Mouse (Mus musculus): Measurements from ENCODE around the gene Atxn7l2.
"Not testable (repeated sequence)": the region's sequence is repeated elsewhere in the genome, so short reads cannot be mapped to it uniquely, and the experiment has no call there.

Atxn7l2 gene

DNA sequence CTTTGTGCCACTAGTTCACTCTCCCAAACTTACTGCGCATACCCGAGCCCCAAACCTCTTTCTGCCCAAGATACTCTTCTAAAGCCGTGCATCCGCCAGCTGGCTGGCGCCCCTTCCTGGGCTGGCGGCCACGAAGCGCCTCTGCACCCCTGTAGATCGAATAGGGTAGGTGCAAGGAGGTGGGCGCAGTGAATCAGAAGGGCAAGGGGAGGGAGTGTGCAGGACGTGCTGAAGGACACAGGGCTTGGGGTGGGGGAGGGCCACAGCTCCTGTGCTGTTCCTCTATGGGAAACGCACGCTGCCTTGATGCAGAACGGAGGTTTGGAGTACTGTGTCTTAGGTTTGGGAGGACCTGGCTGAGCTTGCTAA is at the start of gene Atxn7l2:
Gene Atxn7l2 (minus strand): TSS at position 164 of the 369 bp plus-strand sequence.
- no peak for DNase-seq (ENCODE audit: low spot score)

DNA sequence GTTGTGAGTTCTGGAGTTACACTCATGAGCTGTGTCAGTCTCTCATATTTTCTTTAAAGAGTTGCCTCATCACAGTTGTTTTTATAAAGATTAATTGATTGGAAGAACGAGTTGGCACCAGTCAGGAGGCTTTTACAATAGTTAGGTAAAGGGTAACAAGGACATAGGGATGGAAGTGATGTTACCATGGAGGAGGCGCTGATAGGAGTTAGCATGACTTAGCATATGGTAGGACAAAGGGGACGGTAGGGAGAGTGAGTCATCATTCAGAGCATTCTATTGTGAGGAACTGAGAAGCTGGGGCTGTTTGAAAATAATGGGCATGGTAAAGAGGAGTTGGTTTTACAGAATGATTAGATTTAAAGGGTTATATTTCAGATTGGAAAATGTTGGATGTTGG is 48.6 kb upstream of the Atxn7l2 start:
- DNase-seq (ENCODE audit: low spot score): peak; percentile 41

DNA sequence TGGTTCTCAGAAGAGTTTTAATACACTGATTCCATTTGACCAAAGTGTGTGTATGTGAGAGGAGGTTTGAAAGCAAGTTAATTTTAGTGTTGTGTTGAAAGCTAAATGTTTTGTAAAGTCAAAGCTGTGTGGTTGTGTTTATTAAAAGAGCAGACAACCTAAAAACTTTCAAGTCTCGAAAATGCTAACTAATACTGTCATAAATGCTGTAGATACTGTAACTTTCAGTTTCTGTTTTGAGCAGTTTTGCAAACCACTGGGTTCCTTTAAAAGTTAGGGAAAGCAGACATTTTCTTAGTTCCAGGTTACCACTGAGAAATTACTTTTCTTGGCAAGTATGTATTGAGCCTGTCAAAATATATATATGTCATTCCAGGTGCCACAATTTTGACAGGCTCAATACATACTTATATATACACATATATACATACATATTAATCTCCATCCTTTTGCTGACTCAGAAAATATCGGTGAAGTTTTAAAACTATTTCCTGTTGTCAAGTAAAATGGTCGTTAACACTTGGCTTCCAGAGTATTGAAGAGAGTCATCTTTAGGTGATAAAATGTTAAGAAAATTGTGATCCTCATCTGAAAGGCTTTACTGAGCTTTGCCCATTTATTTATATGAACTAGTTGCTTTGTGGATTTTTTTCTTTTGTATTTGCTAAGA is 47.2 kb upstream of the Atxn7l2 start:
- peak; percentile 34 for DNase-seq (ENCODE audit: low spot score)

DNA sequence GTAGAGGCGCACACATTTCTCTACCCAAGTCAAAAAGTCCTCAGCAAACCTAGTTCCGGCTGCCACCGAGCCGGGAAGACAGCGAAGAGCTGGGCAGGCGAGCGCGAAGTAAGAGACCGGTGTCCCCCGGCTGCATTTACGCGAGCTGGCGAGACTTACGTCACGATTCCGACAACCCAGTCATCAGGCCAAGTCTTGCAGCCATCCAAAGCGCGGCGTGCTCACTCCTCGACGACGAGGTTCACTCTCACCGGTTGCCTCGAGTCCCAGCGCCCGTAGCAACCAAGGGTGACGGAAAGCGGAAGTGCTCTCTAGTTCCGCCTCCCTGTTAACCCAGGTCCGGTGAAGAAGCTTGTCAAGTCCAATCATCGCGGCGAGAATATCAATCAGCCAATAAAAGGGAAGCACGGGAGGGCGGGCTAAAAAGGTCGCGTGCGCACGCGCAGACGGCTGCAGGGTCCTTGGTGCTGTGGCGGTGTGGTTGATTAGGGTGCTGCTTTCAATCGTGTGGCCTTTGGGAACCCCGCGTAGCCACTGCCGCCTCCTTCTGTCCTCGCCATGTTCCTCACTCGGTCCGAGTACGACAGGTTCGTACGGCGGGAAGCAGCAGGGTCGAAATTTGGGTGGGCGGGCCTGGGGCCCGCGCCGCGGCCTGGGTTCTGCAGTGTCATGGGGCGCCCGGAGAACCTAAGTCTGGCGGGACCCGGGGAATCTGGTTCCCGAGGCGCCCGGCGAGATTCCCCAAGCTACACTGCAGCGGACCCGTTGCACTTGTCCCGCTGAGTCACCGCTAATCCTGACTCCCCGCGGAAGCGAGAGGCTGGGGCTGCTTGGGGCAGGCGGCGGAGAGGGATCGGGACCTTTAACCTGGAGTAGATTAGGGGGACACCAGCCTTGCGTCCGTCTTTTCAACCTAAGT is 46.2 kb upstream of the Atxn7l2 start, which contains the start of gene Psma5:
Gene Psma5 (plus strand): TSS at position 208 of the 919 bp plus-strand sequence.
- DNase-seq (ENCODE audit: low spot score): peak; percentile 99

GRCm38 (mm10) chr3:108246857-108247256 is 36.1 kb upstream of the Atxn7l2 start:
- no peak for DNase-seq (ENCODE audit: low spot score)

DNA sequence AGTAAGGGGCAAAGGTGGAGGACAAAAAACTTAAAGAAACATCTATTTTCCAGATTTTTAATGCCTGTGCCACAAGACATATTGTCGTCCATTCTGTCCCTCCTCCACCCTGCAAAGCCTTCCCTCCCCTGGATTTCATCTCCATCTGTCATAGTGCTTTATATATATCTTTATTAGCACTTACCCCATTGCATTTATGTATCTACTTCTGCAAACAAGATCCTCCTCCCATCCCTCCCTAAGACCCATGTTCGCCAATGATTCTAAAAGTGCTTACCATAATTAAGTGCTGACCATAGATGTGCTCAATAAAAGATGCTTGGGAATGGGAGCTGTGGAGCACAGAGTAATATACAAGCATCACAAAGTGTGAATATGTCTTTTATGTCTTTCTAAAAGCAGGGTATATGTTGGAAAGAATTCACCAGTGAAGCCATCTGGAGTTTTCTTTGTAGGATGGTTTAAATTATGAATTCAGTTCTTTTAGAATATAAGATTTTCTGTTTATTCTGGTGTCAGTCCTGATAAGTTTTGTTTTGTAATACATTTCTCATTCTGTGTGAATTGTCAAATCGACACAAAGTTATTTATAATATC is 30.6 kb upstream of the Atxn7l2 start:
- DNase-seq (ENCODE audit: low spot score): no peak

- DNase-seq (ENCODE audit: low spot score): not testable (repeated sequence)
Observed at GRCm38 (mm10) chr3:108237474-108238102, 26.9 kb upstream of the Atxn7l2 start.

- no peak for DNase-seq (ENCODE audit: low spot score)
Observed at GRCm38 (mm10) chr3:108231646-108232045, 20.9 kb upstream of the Atxn7l2 start.

DNA sequence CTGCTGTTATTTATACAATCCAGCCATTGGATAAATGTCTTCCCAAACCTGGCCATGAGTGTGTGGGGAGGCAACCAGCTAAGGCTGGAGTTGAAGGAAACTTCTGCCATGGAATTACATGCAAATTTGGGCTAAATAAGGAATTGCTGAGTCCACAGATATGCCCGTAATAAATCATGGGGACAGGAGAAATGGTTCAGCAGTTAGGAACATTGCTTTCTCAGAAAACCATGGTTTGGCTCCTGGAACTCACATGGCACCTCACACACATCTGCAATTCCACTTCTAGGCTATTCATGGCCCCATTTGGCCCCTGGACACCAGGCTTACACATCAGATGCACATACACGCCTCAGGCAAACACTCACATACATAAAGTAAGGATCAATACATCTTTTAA is 16.8 kb upstream of the Atxn7l2 start:
- no peak for DNase-seq (ENCODE audit: low spot score)

DNA sequence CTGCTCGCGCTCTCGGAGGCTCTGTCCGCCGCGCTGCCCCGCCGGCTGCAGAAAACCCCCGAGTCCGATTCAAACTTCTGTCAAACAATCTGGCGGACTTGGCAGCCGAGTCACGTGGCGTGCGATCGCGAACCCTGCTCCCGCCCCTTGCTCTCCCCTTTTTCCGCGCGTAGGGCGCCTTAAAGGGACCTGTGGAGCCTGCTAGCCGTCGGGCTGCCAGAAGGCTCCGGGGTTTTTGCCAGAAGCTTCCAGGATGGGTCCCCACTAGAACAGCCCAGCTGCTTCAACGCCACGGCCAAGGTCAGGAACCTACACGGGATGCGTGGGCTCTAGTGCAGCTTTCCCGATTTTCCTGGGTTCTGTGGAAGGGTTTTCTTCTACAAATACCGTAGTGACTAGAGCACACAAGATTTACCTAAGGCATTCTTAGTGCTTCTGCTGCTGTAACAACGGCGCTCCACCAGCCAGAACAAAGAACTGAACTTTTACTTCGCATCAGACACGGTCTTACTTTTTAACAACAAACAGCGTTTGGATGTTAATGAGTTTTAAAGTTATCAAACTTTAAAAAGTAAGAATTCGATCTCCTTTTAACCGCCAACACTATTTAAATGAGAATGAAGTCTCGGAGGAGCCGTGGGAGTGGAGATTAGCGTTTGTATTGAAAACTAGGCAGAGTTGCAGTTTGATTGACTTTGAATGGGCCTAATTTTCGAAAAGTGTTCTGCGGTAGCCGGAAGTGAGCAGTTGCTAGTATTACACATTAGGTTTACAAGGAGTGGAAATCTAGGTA is 16.0 kb upstream of the Atxn7l2 start, which contains the start of gene Sypl2:
Gene Sypl2 (minus strand): TSS at position 91 of the 793 bp plus-strand sequence.
- DNase-seq (ENCODE audit: low spot score): no peak

- no peak for DNase-seq (ENCODE audit: low spot score)
Observed at GRCm38 (mm10) chr3:108225711-108226557, 15.2 kb upstream of the Atxn7l2 start.

DNA sequence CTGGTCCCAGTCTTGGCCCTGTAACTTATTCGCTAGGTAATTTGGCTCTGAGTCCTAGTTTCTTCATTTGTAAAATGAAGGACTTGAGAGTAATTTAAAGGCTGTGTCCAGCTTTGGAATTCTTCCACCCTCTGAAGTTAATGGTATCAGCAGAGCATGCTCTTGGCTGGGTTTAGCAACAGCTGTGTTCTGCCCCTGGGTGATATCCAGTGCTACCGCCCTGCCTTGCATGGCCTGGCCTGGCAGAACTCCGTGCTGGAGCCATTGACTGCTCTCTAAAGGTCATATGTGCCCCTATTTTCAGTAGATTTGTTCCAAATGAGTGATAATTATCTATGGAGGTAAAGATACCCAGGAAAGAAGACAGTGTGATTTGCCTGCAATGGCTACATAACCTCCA is 9.9 kb upstream of the Atxn7l2 start:
- DNase-seq (ENCODE audit: low spot score): no peak

GRCm38 (mm10) chr3:108214734-108215133 is 4.0 kb upstream of the Atxn7l2 start:
- DNase-seq (ENCODE audit: low spot score): no peak

GRCm38 (mm10) chr3:108212406-108212805 is 1.7 kb upstream of the Atxn7l2 start:
- DNase-seq (ENCODE audit: low spot score): no peak

DNA sequence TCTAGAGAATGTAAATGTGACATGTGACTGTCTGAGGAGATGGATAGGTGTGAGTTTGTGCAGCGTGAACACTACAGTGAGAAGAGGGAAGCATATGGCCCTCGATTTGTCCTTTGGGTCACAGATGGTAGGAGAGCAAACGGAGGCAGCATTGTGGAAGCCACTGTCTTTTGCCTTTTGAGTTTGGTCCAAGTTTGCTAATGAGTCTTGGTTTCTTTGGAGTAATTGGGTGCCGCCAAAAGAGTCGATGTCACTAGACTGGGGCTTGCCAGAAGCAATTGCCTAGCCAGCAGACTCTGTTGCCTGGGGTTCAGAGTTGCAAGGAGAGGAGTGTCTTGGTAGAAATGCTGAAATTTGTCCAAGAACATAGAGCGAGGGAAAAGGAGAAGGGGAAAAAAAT is 1.1 kb upstream of the Atxn7l2 start:
- DNase-seq (ENCODE audit: low spot score): no peak

GRCm38 (mm10) chr3:108209946-108210770 is 576 bp downstream of the Atxn7l2 start:
- DNase-seq (ENCODE audit: low spot score): peak; percentile 84

GRCm38 (mm10) chr3:108209536-108209935 is 1.2 kb downstream of the Atxn7l2 start:
- DNase-seq (ENCODE audit: low spot score): no peak

DNA sequence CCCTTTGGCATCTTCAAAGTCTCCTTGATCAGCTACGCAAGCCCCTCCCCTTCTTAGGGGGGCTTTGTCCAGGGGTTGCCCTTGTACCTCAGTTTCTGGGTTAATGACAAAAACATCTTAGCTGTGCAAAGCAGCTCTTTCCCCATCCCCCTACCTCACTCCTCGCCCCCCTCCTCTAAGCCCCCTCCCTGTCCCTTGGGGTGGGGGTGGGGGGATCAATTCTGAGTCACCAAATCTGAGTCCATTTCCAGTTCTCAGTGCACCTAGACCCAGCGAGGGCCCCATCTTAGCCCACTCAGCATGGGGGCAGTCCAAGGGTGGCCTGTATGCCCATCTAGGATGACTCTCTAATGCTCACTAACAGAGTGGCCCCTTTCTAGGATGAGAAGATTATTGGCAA is 1.7 kb downstream of the Atxn7l2 start:
- no peak for DNase-seq (ENCODE audit: low spot score)

GRCm38 (mm10) chr3:108206731-108207375 is 3.9 kb downstream of the Atxn7l2 start:
- no peak for DNase-seq (ENCODE audit: low spot score)
